Mouse (Mus musculus) CH12.LX (cell line): ENCODE results near the gene Mmp24. TPM values are rescaled to one million over a fixed set of nuclear protein-coding genes. Genes with fewer than 3 reads are reported as not detected.

Experiments
- DNase-seq: peaks from one replicate; pipeline ENCODE4 v3.0.0-alpha.2; 2013; ENCODE audit errors: extremely low read depth
- H3K27ac ChIP-seq: 2 replicates; pipeline ENCODE4 v1.5.1; 2012; ENCODE audit warnings: low read depth, mild to moderate bottlenecking, control low read depth, moderate library complexity; ENCODE audit not compliant: insufficient read depth
- H3K27me3 ChIP-seq: replicated peaks from 2 replicates; pipeline ENCODE3; 2012; ENCODE audit warnings: inconsistent platforms
- H3K36me3 ChIP-seq, 2 experiments: replicated peaks in 1 of 2; 2 replicates each; pipeline versions ENCODE3 to v1.6.1; 2012; ENCODE audit warnings: inconsistent platforms in 1 of 2, low read length in 1 of 2, mild to moderate bottlenecking in 1 of 2, mixed read lengths in 1 of 2, moderate library complexity in 1 of 2; ENCODE audit not compliant: control insufficient read depth in 1 of 2, insufficient read depth in 1 of 2
- H3K4me1 ChIP-seq, 2 experiments: 2 replicates each; pipeline ENCODE4 v1.6.1; 2012; ENCODE audit warnings: inconsistent platforms in 1 of 2, moderate library complexity in 1 of 2; ENCODE audit not compliant: insufficient read depth in 2 of 2, control insufficient read depth in 1 of 2
- H3K4me2 ChIP-seq: 2 replicates; pipeline ENCODE4 v1.6.1; 2012; ENCODE audit warnings: low read depth, mild to moderate bottlenecking, control low read depth; ENCODE audit not compliant: poor library complexity, insufficient read depth, severe bottlenecking
- H3K4me3 ChIP-seq, 3 experiments: fragments of 150-350 bp in 1 of 3; sonication (generic) in 1 of 3; replicated peaks in 1 of 3; 2 replicates each; pipeline versions ENCODE3 to v1.5.1; 2011 to 2012; ENCODE audit warnings: low read depth in 2 of 3, low read length in 2 of 3, mild to moderate bottlenecking in 2 of 3, moderate library complexity in 2 of 3, control low read depth in 1 of 3, improper control_type of control experiment in 1 of 3, inconsistent platforms in 1 of 3, mixed read lengths in 1 of 3; ENCODE audit not compliant: poor library complexity in 1 of 3
- H3K79me2 ChIP-seq: replicated peaks from 2 replicates; pipeline ENCODE4 v1.6.1; 2012; ENCODE audit warnings: mild to moderate bottlenecking, moderate library complexity; ENCODE audit not compliant: control insufficient read depth, poor library complexity, insufficient read depth, severe bottlenecking; ENCODE audit errors: extremely low read depth
- H3K9ac ChIP-seq: 2 replicates; pipeline ENCODE4 v1.6.1; 2012; ENCODE audit warnings: low read depth, mild to moderate bottlenecking, control low read depth, moderate library complexity; ENCODE audit not compliant: insufficient read depth
- H3K9me3 ChIP-seq: replicated peaks from 2 replicates; pipeline ENCODE3; 2012; ENCODE audit warnings: low read length, inconsistent platforms, mixed read lengths
- CHD1 ChIP-seq: IDR thresholded peaks from 2 replicates; pipeline ENCODE4 v1.6.1; 2012; ENCODE audit warnings: low read depth, low read length, improper control_type of control experiment, inconsistent platforms
- CTCF ChIP-seq, 2 experiments: IDR thresholded peaks in 1 of 2; conservative IDR thresholded peaks in 1 of 2; 2 replicates each; pipeline ENCODE4 v1.5.1; 2011 to 2012; ENCODE audit warnings: low read depth in 2 of 2, low read length in 2 of 2, improper control_type of control experiment in 1 of 2, inconsistent platforms in 1 of 2, mild to moderate bottlenecking in 1 of 2, moderate library complexity in 1 of 2
- ELF1 ChIP-seq: IDR thresholded peaks from 2 replicates; pipeline ENCODE4 v1.6.1; 2014; ENCODE audit warnings: low read depth, mild to moderate bottlenecking, inconsistent platforms, low read length, improper control_type of control experiment
- ETS1 ChIP-seq: conservative IDR thresholded peaks from 2 replicates; pipeline ENCODE4 v1.6.1; 2012; ENCODE audit warnings: low read depth, mild to moderate bottlenecking, inconsistent platforms, low read length, improper control_type of control experiment, moderate library complexity
- GABPA ChIP-seq: IDR thresholded peaks from 2 replicates; pipeline ENCODE4 v1.6.1; 2012; ENCODE audit warnings: low read depth, low read length, improper control_type of control experiment, inconsistent platforms; ENCODE audit not compliant: insufficient replicate concordance
- JUN ChIP-seq: IDR thresholded peaks from 2 replicates; pipeline ENCODE4 v1.6.1; 2011; ENCODE audit warnings: low read depth, mild to moderate bottlenecking, low read length, improper control_type of control experiment, moderate library complexity; ENCODE audit not compliant: insufficient read depth
- MEF2A ChIP-seq: IDR thresholded peaks from 2 replicates; pipeline ENCODE4 v1.6.1; 2014; ENCODE audit warnings: low read depth, mild to moderate bottlenecking, inconsistent platforms, low read length, improper control_type of control experiment, borderline replicate concordance
- NRF1 ChIP-seq: IDR thresholded peaks from 2 replicates; pipeline ENCODE4 v1.6.1; 2014; ENCODE audit warnings: low read depth, mild to moderate bottlenecking, inconsistent platforms, low read length, improper control_type of control experiment, moderate library complexity
- PAX5 ChIP-seq: IDR thresholded peaks from 2 replicates; pipeline ENCODE4 v1.6.1; 2012; ENCODE audit warnings: low read length, inconsistent platforms, mixed read lengths
- POLR2A ChIP-seq: IDR thresholded peaks from 2 replicates; pipeline ENCODE4 v1.6.1; 2011; ENCODE audit warnings: low read depth, mild to moderate bottlenecking, improper control_type of control experiment, low read length
- RAD21 ChIP-seq: IDR thresholded peaks from 2 replicates; pipeline ENCODE4 v1.6.1; 2011; ENCODE audit warnings: low read depth, mild to moderate bottlenecking, low read length, improper control_type of control experiment, moderate library complexity
- RCOR1 ChIP-seq: conservative IDR thresholded peaks from 2 replicates; pipeline ENCODE4 v1.6.1; 2012; ENCODE audit warnings: low read depth, mild to moderate bottlenecking, inconsistent platforms, low read length, improper control_type of control experiment
- SIN3A ChIP-seq: IDR thresholded peaks from 2 replicates; pipeline ENCODE4 v1.6.1; 2012; ENCODE audit warnings: low read length, improper control_type of control experiment, inconsistent platforms
- SMC3 ChIP-seq: IDR thresholded peaks from 2 replicates; pipeline ENCODE4 v1.6.1; 2011; ENCODE audit warnings: low read depth, low read length, improper control_type of control experiment
- USF1 ChIP-seq: IDR thresholded peaks from 2 replicates; pipeline ENCODE4 v1.6.1; 2014; ENCODE audit warnings: low read depth, mild to moderate bottlenecking, inconsistent platforms, low read length, improper control_type of control experiment
- USF2 ChIP-seq: conservative IDR thresholded peaks from 2 replicates; pipeline ENCODE4 v1.6.1; 2011; ENCODE audit warnings: low read depth, low read length, improper control_type of control experiment
- ZMIZ1 ChIP-seq: IDR thresholded peaks from 2 replicates; pipeline ENCODE4 v1.6.1; 2012; ENCODE audit warnings: low read depth, mild to moderate bottlenecking, inconsistent platforms, low read length, improper control_type of control experiment
- dilution Hi-C: fragments of 300-500 bp; cut with MboI; formaldehyde crosslinking; loops from 2 replicates; pipeline ENCODE4 v1.14.3; 2020; ENCODE audit warnings: low sequenced_read_pairs; ENCODE audit not compliant: extremely low pct_unique_long_range_greater_than_20kb, extremely low pct_ligation_motif_present
- in situ Hi-C: fragments of 300-500 bp; cut with MboI; formaldehyde crosslinking; loops from 3 replicates; pipeline ENCODE4 v1.14.3; 2019; ENCODE audit warnings: low sequenced_read_pairs, low pct_ligation_motif_present, low pct_unique_long_range_greater_than_20kb, mixed read lengths
- polyA plus RNA-seq: library from polyadenylated mRNA; unstranded; fragments of >175 nt; gene quantifications from 2 replicates; pipeline ENCODE4 v1.2.1, GENCODE M21; 2012; ENCODE audit warnings: low read depth; ENCODE audit not compliant: insufficient read length
- total RNA-seq, 2 experiments: library from RNA; depleted of rRNA; stranded (reverse); fragments of 300-350 nt in 1 of 2; fragments of >200 nt in 1 of 2; gene quantifications; 2 replicates each; pipeline ENCODE4 v1.2.3; 2012 to 2014

The Mmp24 gene
- total and polyA plus RNA-seq, 3 experiments: 0.42 TPM; not detected in 2

DNA sequence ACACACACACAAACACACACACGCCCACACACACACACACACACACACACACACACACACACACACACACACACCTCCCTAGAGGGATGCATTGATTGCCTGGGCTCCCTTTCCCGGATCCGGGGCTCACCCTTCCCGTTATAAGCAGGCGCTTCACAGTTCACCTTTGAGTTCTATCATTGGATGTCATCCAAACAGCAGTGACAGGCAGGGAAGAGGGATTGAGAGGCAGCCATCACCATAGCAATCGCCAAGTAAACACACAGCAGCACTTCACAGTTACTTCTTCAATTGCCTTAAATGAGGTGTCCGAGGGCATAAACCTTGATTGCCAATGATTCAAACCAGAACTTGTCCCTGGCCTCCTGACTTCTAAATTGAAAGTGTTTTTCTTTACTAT is 3.9 kb downstream of the Mmp24 start:
- dilution Hi-C loops: no loop called here
- DNase-seq: no peak
- Histone ChIP-seq H3K4me2 (no peak overlapping the region), H3K79me2 (no peaks in the 10 kb centered on the region), H3K36me3 (no peaks in the 10 kb centered on the region), H3K27ac (no peak overlapping the region), H3K4me1 (peaks cover 5 to 6% of the 10 kb centered on the region in 2 experiments), H3K9ac (no peak overlapping the region; the same call in 1 of the 2 replicates), H3K27me3 (peaks cover 55% of the 10 kb centered on the region), H3K4me3 (no peak overlapping the region), H3K9me3 (peaks cover 5% of the 10 kb centered on the region)
- in situ Hi-C loops: no loop called here
- no peak for TF ChIP-seq USF2
- no peak for TF ChIP-seq SMC3
- no peak for TF ChIP-seq GABPA
- TF ChIP-seq ETS1: no peak
- TF ChIP-seq CHD1: no peak
- TF ChIP-seq ZMIZ1: no peak
- no peak for TF ChIP-seq MEF2A
- no peak for TF ChIP-seq POLR2A
- no peak for TF ChIP-seq RAD21
- no peak for TF ChIP-seq ELF1
- TF ChIP-seq JUN: no peak
- TF ChIP-seq NRF1: no peak
- no peak for TF ChIP-seq RCOR1
- no peak for TF ChIP-seq SIN3A
- no peak for TF ChIP-seq CTCF (conservative IDR thresholded peaks at IDR 0.05 in 1 of 2, IDR thresholded peaks at IDR 0.05 in 1 of 2; ENCODE audit: low read depth in 2 of 2, low read length in 2 of 2)
- no peak for TF ChIP-seq PAX5
- no peak for TF ChIP-seq USF1

DNA sequence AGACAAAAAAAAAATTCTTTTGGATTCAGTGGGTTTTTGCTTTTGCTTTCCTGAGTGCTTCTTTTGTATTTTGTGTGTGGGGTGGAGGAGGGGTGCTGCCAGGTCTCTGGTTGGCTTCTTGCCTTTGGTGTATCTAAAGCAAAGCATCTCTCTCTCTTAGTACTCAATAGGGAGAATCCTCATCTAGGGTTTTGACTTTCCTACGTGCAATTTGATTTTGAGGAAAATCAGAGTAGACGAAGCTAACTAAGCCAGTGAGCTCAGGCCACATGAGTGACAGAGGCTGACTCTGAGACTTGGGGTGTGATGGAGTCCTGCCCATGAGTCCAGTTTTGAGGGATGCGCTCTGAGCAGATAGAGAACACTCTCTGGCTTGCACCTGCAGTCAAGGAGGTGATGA is 4.4 kb downstream of the Mmp24 start:
- peaks cover 54% of the 10 kb centered on the region for H3K27me3 ChIP-seq
- peaks cover 5% of the 10 kb centered on the region for H3K9me3 ChIP-seq
- dilution Hi-C loops: no loop called here

More for the DNA sequence above, 4.4 kb downstream of the Mmp24 start:
- Histone ChIP-seq H3K4me3 (no peak overlapping the region), H3K27ac (no peak overlapping the region), H3K36me3 (no peaks in the 10 kb centered on the region), H3K9ac (no peak overlapping the region), H3K79me2 (no peaks in the 10 kb centered on the region), H3K4me2 (no peak overlapping the region), H3K4me1 (peaks cover 5 to 6% of the 10 kb centered on the region in 2 experiments)
- TF ChIP-seq SMC3 (no peak), JUN (no peak)
- in situ Hi-C loops: no loop called here
- no peak for DNase-seq
